Mouse (Mus musculus) bone marrow, adult 2 months (tissue): ENCODE measurements around the gene Pdk2.

Source experiments
- CTCF ChIP-seq: fragments of 200-500 bp; IDR thresholded peaks from 2 replicates; pipeline ENCODE4 v1.5.1; 2011; ENCODE audit warnings: low read length, control low read depth; ENCODE audit not compliant: control insufficient read depth, insufficient read depth
- POLR2A ChIP-seq: fragments of 200-500 bp; IDR thresholded peaks from 2 replicates; pipeline ENCODE4 v1.6.1; 2011; ENCODE audit warnings: low read depth, mild to moderate bottlenecking, control low read depth, low read length, borderline replicate concordance; ENCODE audit not compliant: control insufficient read depth

DNA sequence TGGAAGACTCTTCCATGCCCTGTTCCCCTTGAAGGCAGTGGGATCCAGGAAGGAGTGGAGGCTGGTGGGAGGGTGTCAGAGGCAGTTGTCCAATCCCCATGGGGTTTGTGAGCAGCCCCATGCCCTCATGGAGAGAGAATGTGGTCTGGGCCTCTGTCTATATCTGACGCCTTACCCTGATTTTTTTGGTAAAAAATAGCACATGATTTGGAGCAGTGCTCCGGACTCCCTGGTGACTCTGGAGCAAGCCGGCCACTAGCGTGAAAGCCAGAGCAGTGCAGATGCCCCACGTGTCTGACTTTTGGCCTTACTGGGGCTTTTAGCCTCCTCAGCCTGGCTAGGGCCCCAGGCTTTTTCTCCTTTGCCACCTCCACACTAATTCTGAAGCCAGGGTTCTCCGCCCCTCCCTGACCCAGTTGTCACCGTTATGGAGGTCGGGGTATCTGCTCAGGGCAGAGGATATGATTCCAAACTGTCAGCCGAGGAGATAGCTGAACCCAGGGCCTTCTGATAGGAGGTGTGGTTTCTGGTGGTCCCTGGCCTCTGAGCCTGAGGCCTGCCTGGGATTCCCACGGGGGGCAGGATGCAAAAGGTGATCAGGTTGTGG lies 46.8 kb downstream of the Pdk2 start:
- TF ChIP-seq CTCF (no peak), POLR2A (no peak)
